ENCODE assay signal across 7 mouse cellular contexts in the genomic region with DNA sequence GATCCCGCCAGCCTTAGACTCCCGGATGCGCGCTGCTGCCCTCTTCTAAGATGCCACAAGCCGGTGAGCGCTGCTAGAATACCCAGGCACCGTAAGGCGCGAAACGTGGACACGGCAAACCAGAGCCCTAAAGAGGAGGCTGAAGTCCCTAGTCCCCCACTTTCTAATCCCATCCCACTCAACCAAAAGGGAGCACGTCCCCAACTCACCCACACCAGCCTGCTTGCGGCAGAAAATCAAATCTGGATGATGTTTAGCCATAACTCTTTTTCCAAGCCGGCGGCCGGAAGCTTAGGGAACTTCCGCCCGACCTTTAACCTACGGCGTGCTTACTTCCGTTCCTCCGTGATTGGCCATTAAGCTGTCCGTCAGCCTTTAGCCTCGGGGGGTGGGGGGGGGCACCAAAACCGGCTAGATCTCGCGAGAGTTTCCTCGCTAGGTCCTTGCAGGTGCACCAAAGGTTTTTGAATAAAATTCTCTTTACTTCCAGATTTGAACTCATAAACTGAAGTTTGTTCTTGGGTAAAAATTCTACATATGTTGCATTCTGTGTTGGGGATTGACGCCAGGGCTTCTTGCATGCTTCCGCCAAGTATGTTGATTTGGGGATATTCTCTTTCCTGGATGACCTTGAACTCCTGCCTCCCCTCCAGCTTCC. TPM values are rescaled to one million over a fixed set of nuclear protein-coding genes. Genes with fewer than 3 reads are reported as not detected.
DNase-seq lines count a peak whose midpoint lies in the region; ATAC-seq lines count a peak whose summit lies in the region.

A gene (minus strand): TSS at position 308 of the 658 bp plus-strand sequence.

- H3K27me3 ChIP-seq in intestine, embryonic 16.5 days (replicated peaks; ENCODE audit: control insufficient read depth, insufficient read depth, low read length): no peaks in the 10 kb centered on the region
- no peaks in the 10 kb centered on the region for H3K27me3 ChIP-seq in limb, embryonic 11.5 days (ENCODE audit: control insufficient read depth, insufficient read depth, low read length)
- no peaks in the 10 kb centered on the region for H3K27me3 ChIP-seq in midbrain, embryonic 14.5 days (ENCODE audit: control insufficient read depth, insufficient read depth, low read length)

- H3K4me2 ChIP-seq in intestine, embryonic 16.5 days (ENCODE audit: low read depth, low read length): peak within 1 kb of the TSS; percentile 82
- peak within 1 kb of the TSS; percentile 88 for H3K4me2 ChIP-seq in limb, embryonic 11.5 days (ENCODE audit: low read depth, severe bottlenecking)
- peak within 1 kb of the TSS; percentile 88 for H3K4me2 ChIP-seq in midbrain, embryonic 14.5 days (ENCODE audit: low read length)

- H3K4me1 ChIP-seq in intestine, embryonic 16.5 days (ENCODE audit: control insufficient read depth, insufficient read depth, low read length): peaks cover 8% of the 10 kb centered on the region; the same call in 1 of the 2 replicates
- peaks cover 4% of the 10 kb centered on the region for H3K4me1 ChIP-seq in limb, embryonic 11.5 days (ENCODE audit: control insufficient read depth, insufficient read depth, low read length)
- H3K4me1 ChIP-seq in midbrain, embryonic 14.5 days (ENCODE audit: control insufficient read depth, insufficient read depth, low read length): peaks cover 15% of the 10 kb centered on the region

- H3K27ac ChIP-seq in intestine, embryonic 16.5 days (ENCODE audit: low read length): peak within 1 kb of the TSS; percentile 99
- H3K27ac ChIP-seq in limb, embryonic 11.5 days (replicated peaks; ENCODE audit: low read depth, low read length): peak within 1 kb of the TSS; percentile 91
- H3K27ac ChIP-seq in midbrain, embryonic 14.5 days (replicated peaks; ENCODE audit: low read depth, low read length): peak within 1 kb of the TSS; percentile 98

- ATAC-seq in intestine, embryonic 16.5 days: peak; percentile 92
- ATAC-seq in limb, embryonic 11.5 days (ENCODE audit: insufficient number of reproducible peaks, low FRiP score, low TSS enrichment, low read depth): peak; percentile 87
- ATAC-seq in midbrain, embryonic 14.5 days (ENCODE audit: low FRiP score, low TSS enrichment): peak; percentile 94

- H3K9ac ChIP-seq in intestine, embryonic 16.5 days (ENCODE audit: low read depth, low read length): peak within 1 kb of the TSS; percentile 89
- H3K9ac ChIP-seq in limb, embryonic 11.5 days (ENCODE audit: low read length): peak within 1 kb of the TSS; percentile 85
- peak within 1 kb of the TSS; percentile 75 for H3K9ac ChIP-seq in midbrain, embryonic 14.5 days (replicated peaks; ENCODE audit: low read length)

- peak within 1 kb of the TSS; percentile 83 for H3K4me3 ChIP-seq in intestine, embryonic 16.5 days (ENCODE audit: low read length)
- peak within 1 kb of the TSS; percentile 97 for H3K4me3 ChIP-seq in limb, embryonic 11.5 days (ENCODE audit: low read depth, low read length)
- H3K4me3 ChIP-seq in midbrain, embryonic 14.5 days (replicated peaks; ENCODE audit: low read depth, low read length): peak within 1 kb of the TSS; percentile 91

- WGBS in intestine, embryonic 16.5 days: under 1% methylated on average over 30 of the region's 30 CpGs
- under 1% methylated on average over 30 of the region's 30 CpGs for WGBS in limb, embryonic 11.5 days
- under 1% methylated on average over 30 of the region's 30 CpGs for WGBS in midbrain, embryonic 14.5 days

- H3K9me3 ChIP-seq in intestine, embryonic 16.5 days (ENCODE audit: control insufficient read depth, low read length): no peaks in the 10 kb centered on the region
- no peaks in the 10 kb centered on the region for H3K9me3 ChIP-seq in limb, embryonic 11.5 days (ENCODE audit: control insufficient read depth, low read length)
- H3K9me3 ChIP-seq in midbrain, embryonic 14.5 days (ENCODE audit: control insufficient read depth, low read length): no peaks in the 10 kb centered on the region

- DNase-seq in adrenal gland, adult 2 months: peak; percentile 89
- DNase-seq in embryo, embryonic 9.5 days (ENCODE audit: extremely low spot score): peak; percentile 97
- DNase-seq in gastrocnemius, postnatal 4 days (ENCODE audit: low spot score in 2 of 2): peak; percentile 54 to 87
- peak; percentile 97 for DNase-seq in limb, embryonic 11.5 days (ENCODE audit: low spot score)
- peak; percentile 98 for DNase-seq in midbrain, embryonic 14.5 days
- peak; percentile 70 to 74 for DNase-seq in spleen, adult 18-20 months

- peaks cover 8% of the 10 kb centered on the region; the same call in 1 of the 2 replicates for H3K36me3 ChIP-seq in intestine, embryonic 16.5 days (ENCODE audit: control insufficient read depth, insufficient read depth, low read length)
- H3K36me3 ChIP-seq in limb, embryonic 11.5 days (ENCODE audit: control insufficient read depth, insufficient read depth, low read length): peaks cover 21% of the 10 kb centered on the region; the same call in 1 of the 2 replicates
- H3K36me3 ChIP-seq in midbrain, embryonic 14.5 days (ENCODE audit: control insufficient read depth, insufficient read depth, low read length): peaks cover 39% of the 10 kb centered on the region

RNA-seq across cellular contexts. Expression of the gene that starts here (rescaled TPM):
- 10 to 100 TPM; 59.6 to 59.8 TPM for total RNA-seq in adrenal gland, adult 2 months (2021)
- 27.7 and 37.1 TPM in 2 replicates for polyA plus RNA-seq in adrenal gland, adult 2 months (2012; rRNA removed)
- total RNA-seq in gastrocnemius, postnatal 4 days (2021): 10 to 100 TPM; 48.9 to 55.8 TPM
- 119 and 122 TPM in 2 replicates for polyA plus RNA-seq in intestine, embryonic 16.5 days (2015; fragmentation: Nextera tagmentation; extraction: Ambion mirVana)
- polyA plus RNA-seq in limb, embryonic 11.5 days (2014; fragmentation: Nextera tagmentation; extraction: Ambion mirVana): 240 and 243 TPM in 2 replicates
- 139 and 149 TPM in 2 replicates for polyA plus RNA-seq in midbrain, embryonic 14.5 days (2014; fragmentation: Nextera tagmentation; extraction: Ambion mirVana)

Comparison
In these comparisons a context has a peak if more than half of its experiments do, and no peak if none do; other contexts are left out.
1. Peak in every context shown above with its lines: DNase-seq, ATAC-seq, H3K4me3 ChIP-seq and H3K27ac ChIP-seq.